Mouse (Mus musculus) liver, embryonic 15.5 days (tissue): ENCODE measurements around the gene Gm48552. TPM values are rescaled to one million over a fixed set of nuclear protein-coding genes. Genes with fewer than 3 reads are reported as not detected.
A peak's percentile ranks its signal among the peaks of the same experiment; 100 is the strongest.

Experiments used
- ATAC-seq: fragments of 200-750 bp; cut with Nextera tagmentation; 2 replicates; pipeline ENCODE4 v1.8.0; 2017; ENCODE audit warnings: moderate number of reproducible peaks, mild to moderate bottlenecking, moderate library complexity; ENCODE audit not compliant: insufficient read depth
- H3K27ac ChIP-seq: fragments of 300-500 bp; sonication (generic); replicated peaks from 2 replicates; pipeline ENCODE4 v1.5.1; 2015; ENCODE audit warnings: mild to moderate bottlenecking, inconsistent platforms
- H3K27me3 ChIP-seq: fragments of 300-500 bp; sonication (generic); 2 replicates; pipeline ENCODE4 v1.6.1; 2015; ENCODE audit warnings: mild to moderate bottlenecking, inconsistent platforms
- H3K36me3 ChIP-seq: fragments of 300-500 bp; sonication (generic); replicated peaks from 2 replicates; pipeline ENCODE4 v1.6.1; 2015; ENCODE audit warnings: moderate library complexity, mild to moderate bottlenecking, inconsistent platforms
- H3K4me1 ChIP-seq: fragments of 300-500 bp; sonication (generic); replicated peaks from 2 replicates; pipeline ENCODE4 v1.6.1; 2015; ENCODE audit warnings: inconsistent platforms
- H3K4me2 ChIP-seq: fragments of 300-500 bp; sonication (generic); 2 replicates; pipeline ENCODE4 v1.6.1; 2015; ENCODE audit warnings: moderate library complexity, mild to moderate bottlenecking, inconsistent platforms
- H3K4me3 ChIP-seq: fragments of 300-500 bp; sonication (generic); replicated peaks from 2 replicates; pipeline ENCODE4 v1.5.1; 2015; ENCODE audit warnings: mild to moderate bottlenecking, inconsistent platforms
- H3K9ac ChIP-seq: fragments of 300-500 bp; sonication (generic); 2 replicates; pipeline ENCODE4 v1.6.1; 2015; ENCODE audit warnings: moderate library complexity, mild to moderate bottlenecking, inconsistent platforms
- H3K9me3 ChIP-seq: fragments of 300-500 bp; sonication (generic); replicated peaks from 2 replicates; pipeline ENCODE4 v1.6.1; 2016; ENCODE audit warnings: inconsistent platforms
- WGBS: fragments of 180-500 bp; shearing (Covaris S2); methylation state at CpG from one replicate; pipeline ENCODE4 v1.1.7; 2015; ENCODE audit warnings: mixed read lengths; ENCODE audit not compliant: insufficient replicate concordance; 5-methylcytosine and 5-hydroxymethylcytosine counted together
- polyA plus RNA-seq: library from polyadenylated mRNA; unstranded; fragments of >200 nt; fragmentation: Nextera tagmentation; extraction: Ambion mirVana; gene quantifications from 2 replicates; pipeline ENCODE4 v1.2.1, GENCODE M21; 2015

Gene Gm48552
- 0.56 TPM in 1 of 2 replicates, not detected in the other for polyA plus RNA-seq

GRCm38 (mm10) chr10:81388505-81389055 lies at the start of gene Gm48552:
TSS of gene Gm48552 (plus strand) at chr10:81389005.
- Histone ChIP-seq H3K4me1 (peaks cover 70% of the 10 kb centered on the region), H3K36me3 (peaks cover 29% of the 10 kb centered on the region), H3K9me3 (no peaks in the 10 kb centered on the region), H3K4me2 (no peak within 1 kb of the TSS), H3K9ac (no peak within 1 kb of the TSS), H3K4me3 (no peak within 1 kb of the TSS), H3K27me3 (no peaks in the 10 kb centered on the region; the same call in 1 of the 2 replicates), H3K27ac (peak within 1 kb of the TSS; percentile 61)
- WGBS = 54% methylated on average over 5 of the region's 5 CpGs
- ATAC-seq = no peak

GRCm38 (mm10) chr10:81340551-81341332 lies 48.1 kb upstream of the Gm48552 start:
- WGBS = 42% methylated on average over 17 of the region's 17 CpGs
- H3K4me2 ChIP-seq = peak overlapping the region; percentile 13
- ATAC-seq = peak; percentile 35; the same call in 1 of the 2 replicates
- H3K27ac ChIP-seq = no peak overlapping the region
- peaks cover 40% of the 10 kb centered on the region for H3K4me1 ChIP-seq
- no peak overlapping the region for H3K9ac ChIP-seq
- 0 out of 2 replicates have a peak, but pooled peaks cover under 1% of the 10 kb centered on the region for H3K36me3 ChIP-seq
- H3K9me3 ChIP-seq = no peaks in the 10 kb centered on the region
- H3K4me3 ChIP-seq = no peak overlapping the region
- peaks cover 83% of the 10 kb centered on the region for H3K27me3 ChIP-seq

GRCm38 (mm10) chr10:81341333-81341949 lies 47.4 kb upstream of the Gm48552 start:
- peaks cover 46% of the 10 kb centered on the region for H3K4me1 ChIP-seq
- no peak overlapping the region for H3K4me3 ChIP-seq
- H3K9me3 ChIP-seq = no peaks in the 10 kb centered on the region
- no peak overlapping the region for H3K4me2 ChIP-seq
- H3K9ac ChIP-seq = no peak overlapping the region
- H3K27ac ChIP-seq = no peak overlapping the region
- no peak for ATAC-seq
- WGBS = 28% methylated on average over 16 of the region's 16 CpGs
- H3K27me3 ChIP-seq = peaks cover 85% of the 10 kb centered on the region
- H3K36me3 ChIP-seq = peaks cover 6% of the 10 kb centered on the region; the same call in 1 of the 2 replicates

GRCm38 (mm10) chr10:81342686-81343505 lies 45.9 kb upstream of the Gm48552 start, which contains the start of gene Gipc3:
TSS of gene Gipc3 (minus strand) at chr10:81343266.
- 5% methylated on average over 63 of the region's 67 CpGs for WGBS
- no peak for ATAC-seq
- peaks cover 60% of the 10 kb centered on the region for H3K4me1 ChIP-seq

GRCm38 (mm10) chr10:81344421-81345161 lies 44.2 kb upstream of the Gm48552 start:
- Histone ChIP-seq H3K9me3 (no peaks in the 10 kb centered on the region), H3K36me3 (peaks cover 25% of the 10 kb centered on the region), H3K27ac (no peak overlapping the region), H3K9ac (no peak overlapping the region), H3K27me3 (peaks cover 66% of the 10 kb centered on the region), H3K4me2 (no peak overlapping the region), H3K4me1 (peaks cover 77% of the 10 kb centered on the region), H3K4me3 (no peak overlapping the region)
- WGBS = 43% methylated on average over 8 of the region's 8 CpGs
- no peak for ATAC-seq

More at GRCm38 (mm10) chr10:81342686-81343505, 45.9 kb upstream of the Gm48552 start, which contains the start of gene Gipc3:
- peak within 1 kb of the TSS; percentile 51 for H3K4me3 ChIP-seq
- peak within 1 kb of the TSS; percentile 15; the same call in 1 of the 2 replicates for H3K9ac ChIP-seq
- no peaks in the 10 kb centered on the region for H3K9me3 ChIP-seq
- H3K27me3 ChIP-seq = peaks cover 76% of the 10 kb centered on the region
- H3K4me2 ChIP-seq = peak within 1 kb of the TSS; percentile 72
- no peak within 1 kb of the TSS for H3K27ac ChIP-seq
- peaks cover 17% of the 10 kb centered on the region for H3K36me3 ChIP-seq

GRCm38 (mm10) chr10:81345162-81345534 lies 43.7 kb upstream of the Gm48552 start:
- 50% methylated on average over 4 of the region's 4 CpGs for WGBS
- Histone ChIP-seq H3K4me3 (no peak overlapping the region), H3K9ac (no peak overlapping the region), H3K36me3 (peaks cover 25% of the 10 kb centered on the region), H3K27ac (no peak overlapping the region), H3K4me1 (peaks cover 81% of the 10 kb centered on the region), H3K4me2 (no peak overlapping the region), H3K27me3 (peaks cover 63% of the 10 kb centered on the region), H3K9me3 (no peaks in the 10 kb centered on the region)
- no peak for ATAC-seq

GRCm38 (mm10) chr10:81346453-81347067 lies 42.2 kb upstream of the Gm48552 start:
- Histone ChIP-seq H3K27me3 (peaks cover 50% of the 10 kb centered on the region), H3K36me3 (peaks cover 25% of the 10 kb centered on the region), H3K4me2 (peak overlapping the region; percentile 82), H3K9me3 (no peaks in the 10 kb centered on the region), H3K27ac (peak overlapping the region; percentile 57; the same call in 1 of the 2 replicates), H3K4me1 (peaks cover 75% of the 10 kb centered on the region), H3K9ac (peak overlapping the region; percentile 33; the same call in 1 of the 2 replicates), H3K4me3 (peak overlapping the region; percentile 49)
- 0 out of 2 replicates have a peak, but pooled peaks have one; percentile 1 for ATAC-seq
- WGBS = 13% methylated on average over 55 of the region's 55 CpGs

- Histone ChIP-seq H3K4me2 (peak overlapping the region; percentile 96), H3K36me3 (peaks cover 25% of the 10 kb centered on the region), H3K4me3 (peak overlapping the region; percentile 90), H3K27ac (peak overlapping the region; percentile 90), H3K4me1 (peaks cover 76% of the 10 kb centered on the region), H3K27me3 (peaks cover 24% of the 10 kb centered on the region), H3K9ac (peak overlapping the region; percentile 96), H3K9me3 (no peaks in the 10 kb centered on the region)
- peak; percentile 19; the same call in 1 of the 2 replicates for ATAC-seq
- WGBS = 6% methylated on average over 12 of the region's 12 CpGs
These were observed 39.7 kb upstream of the Gm48552 start for GRCm38 (mm10) chr10:81349146-81349545.

- Histone ChIP-seq H3K36me3 (peaks cover 25% of the 10 kb centered on the region), H3K4me1 (peaks cover 77% of the 10 kb centered on the region), H3K9me3 (no peaks in the 10 kb centered on the region), H3K27ac (peak overlapping the region; percentile 90), H3K27me3 (peaks cover 16% of the 10 kb centered on the region), H3K4me2 (peak overlapping the region; percentile 96), H3K9ac (peak overlapping the region; percentile 96), H3K4me3 (peak overlapping the region; percentile 90)
- peak; percentile 5 for ATAC-seq
- 1% methylated on average over 29 of the region's 29 CpGs for WGBS
These were observed 38.8 kb upstream of the Gm48552 start for GRCm38 (mm10) chr10:81349961-81350350.
